Mouse (Mus musculus) embryonic facial prominence, embryonic 13.5 days (tissue): ENCODE results near the gene Cdc42ep1. TPM values are rescaled to one million over a fixed set of nuclear protein-coding genes. Genes with fewer than 3 reads are reported as not detected.
A peak's percentile ranks its signal among the peaks of the same experiment; 100 is the strongest.
"Not testable (repeated sequence)": the region's sequence is repeated elsewhere in the genome, so short reads cannot be mapped to it uniquely, and the experiment has no call there.

Source experiments
- ATAC-seq: fragments of 200-750 bp; cut with Nextera tagmentation; 2 replicates; pipeline ENCODE4 v1.8.0; 2017; ENCODE audit warnings: low read depth; ENCODE audit not compliant: insufficient number of reproducible peaks, insufficient read depth, low FRiP score, low TSS enrichment
- H3K27ac ChIP-seq: fragments of 300-500 bp; sonication (generic); 2 replicates; pipeline ENCODE4 v1.5.1; 2015; ENCODE audit warnings: moderate library complexity, mild to moderate bottlenecking, inconsistent platforms
- H3K27me3 ChIP-seq: fragments of 300-500 bp; sonication (generic); 2 replicates; pipeline ENCODE4 v1.6.1; 2015; ENCODE audit warnings: mild to moderate bottlenecking, inconsistent platforms
- H3K36me3 ChIP-seq: fragments of 300-500 bp; sonication (generic); 2 replicates; pipeline ENCODE4 v1.6.1; 2015; ENCODE audit warnings: mild to moderate bottlenecking, inconsistent platforms
- H3K4me1 ChIP-seq: fragments of 300-500 bp; sonication (generic); 2 replicates; pipeline ENCODE4 v1.6.1; 2015; ENCODE audit warnings: inconsistent platforms
- H3K4me2 ChIP-seq: fragments of 300-500 bp; sonication (generic); 2 replicates; pipeline ENCODE4 v1.6.1; 2015; ENCODE audit warnings: moderate library complexity, mild to moderate bottlenecking, inconsistent platforms
- H3K4me3 ChIP-seq: fragments of 300-500 bp; sonication (generic); 2 replicates; pipeline ENCODE4 v1.5.1; 2015; ENCODE audit warnings: mild to moderate bottlenecking, inconsistent platforms
- H3K9ac ChIP-seq: fragments of 300-500 bp; sonication (generic); 2 replicates; pipeline ENCODE4 v1.6.1; 2015; ENCODE audit warnings: mild to moderate bottlenecking, inconsistent platforms
- H3K9me3 ChIP-seq: fragments of 300-500 bp; sonication (generic); 2 replicates; pipeline ENCODE4 v1.6.1; 2016; ENCODE audit warnings: inconsistent platforms
- WGBS: fragments of 180-500 bp; shearing (Covaris S2); methylation state at CpG from one replicate; pipeline ENCODE4 v1.1.7; 2015; ENCODE audit warnings: mixed read lengths; 5-methylcytosine and 5-hydroxymethylcytosine counted together
- polyA plus RNA-seq: library from polyadenylated mRNA; unstranded; fragments of >200 nt; fragmentation: Nextera tagmentation; extraction: Ambion mirVana; gene quantifications from 2 replicates; pipeline ENCODE4 v1.2.1, GENCODE M21; 2015

Cdc42ep1 gene
- polyA plus RNA-seq, 1 experiment from 2014 or later: 28.6 TPM

DNA sequence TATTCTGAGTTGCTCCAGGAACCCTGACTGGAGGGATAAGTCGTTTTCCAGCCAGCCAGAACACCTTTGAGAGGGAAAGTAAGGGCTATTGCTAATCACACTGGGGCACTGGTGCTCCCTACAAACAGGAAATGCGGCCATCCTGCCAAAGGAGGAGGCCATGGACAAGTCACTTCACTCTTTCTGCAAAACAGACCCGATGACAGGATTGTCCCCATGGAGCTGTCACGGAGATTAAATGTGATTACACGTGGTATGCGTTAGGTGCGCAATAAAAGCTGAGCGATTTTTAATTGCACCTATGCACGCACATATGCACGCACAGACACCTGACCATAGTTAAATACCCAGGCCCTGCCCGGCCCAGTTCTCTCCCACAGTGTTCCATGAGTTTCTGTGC is 1.7 kb upstream of the Cdc42ep1 start:
- 16% methylated on average over 11 of the region's 11 CpGs for WGBS
- Histone ChIP-seq H3K27ac (peak overlapping the region; percentile 81), H3K4me2 (no peak overlapping the region), H3K36me3 (no peaks in the 10 kb centered on the region), H3K9me3 (no peaks in the 10 kb centered on the region), H3K9ac (peak overlapping the region; percentile 57; the same call in 1 of the 2 replicates), H3K4me1 (peaks cover 74% of the 10 kb centered on the region), H3K27me3 (no peaks in the 10 kb centered on the region; the same call in 1 of the 2 replicates), H3K4me3 (no peak overlapping the region)
- no peak for ATAC-seq

DNA sequence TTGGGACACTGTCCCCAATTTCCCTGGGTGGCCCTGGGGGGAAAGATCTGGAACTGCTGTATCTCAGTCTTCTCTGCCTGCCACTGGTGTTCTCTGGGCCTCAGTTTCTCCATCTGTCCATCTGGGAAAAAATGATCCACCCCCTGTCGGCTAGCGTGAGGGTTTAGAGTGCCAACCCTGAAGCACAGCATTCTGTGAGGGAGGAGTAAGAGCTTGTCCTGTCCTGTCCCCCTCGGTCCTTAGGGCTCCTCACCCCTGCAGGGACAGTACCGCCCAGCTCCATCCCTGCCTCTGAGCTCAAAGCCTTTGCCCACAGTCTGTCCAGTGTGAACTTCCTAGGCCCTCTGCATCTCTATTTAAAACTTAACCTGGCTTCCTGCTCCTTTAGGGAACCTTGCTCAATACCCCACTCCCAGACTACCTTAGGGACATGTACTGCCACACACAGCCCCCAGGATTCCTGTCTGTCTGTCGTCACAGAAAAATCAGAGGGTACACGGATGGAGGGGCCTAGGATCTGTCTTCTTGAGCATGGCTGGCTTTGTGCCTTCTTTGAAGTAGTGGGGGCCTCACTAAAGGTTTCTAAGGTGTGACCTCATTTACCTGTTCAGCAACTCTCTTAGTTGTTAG is 1.1 kb upstream of the Cdc42ep1 start:
- Histone ChIP-seq H3K9ac (0 out of 2 replicates have a peak overlapping the region, but pooled peaks have one; percentile 1), H3K4me2 (0 out of 2 replicates have a peak overlapping the region, but pooled peaks have one; percentile 84), H3K4me3 (no peak overlapping the region), H3K4me1 (peaks cover 74% of the 10 kb centered on the region), H3K27me3 (no peaks in the 10 kb centered on the region; the same call in 1 of the 2 replicates), H3K36me3 (no peaks in the 10 kb centered on the region), H3K9me3 (no peaks in the 10 kb centered on the region), H3K27ac (peak overlapping the region; percentile 81)
- ATAC-seq: no peak
- WGBS: 28% methylated on average over 6 of the region's 6 CpGs

DNA sequence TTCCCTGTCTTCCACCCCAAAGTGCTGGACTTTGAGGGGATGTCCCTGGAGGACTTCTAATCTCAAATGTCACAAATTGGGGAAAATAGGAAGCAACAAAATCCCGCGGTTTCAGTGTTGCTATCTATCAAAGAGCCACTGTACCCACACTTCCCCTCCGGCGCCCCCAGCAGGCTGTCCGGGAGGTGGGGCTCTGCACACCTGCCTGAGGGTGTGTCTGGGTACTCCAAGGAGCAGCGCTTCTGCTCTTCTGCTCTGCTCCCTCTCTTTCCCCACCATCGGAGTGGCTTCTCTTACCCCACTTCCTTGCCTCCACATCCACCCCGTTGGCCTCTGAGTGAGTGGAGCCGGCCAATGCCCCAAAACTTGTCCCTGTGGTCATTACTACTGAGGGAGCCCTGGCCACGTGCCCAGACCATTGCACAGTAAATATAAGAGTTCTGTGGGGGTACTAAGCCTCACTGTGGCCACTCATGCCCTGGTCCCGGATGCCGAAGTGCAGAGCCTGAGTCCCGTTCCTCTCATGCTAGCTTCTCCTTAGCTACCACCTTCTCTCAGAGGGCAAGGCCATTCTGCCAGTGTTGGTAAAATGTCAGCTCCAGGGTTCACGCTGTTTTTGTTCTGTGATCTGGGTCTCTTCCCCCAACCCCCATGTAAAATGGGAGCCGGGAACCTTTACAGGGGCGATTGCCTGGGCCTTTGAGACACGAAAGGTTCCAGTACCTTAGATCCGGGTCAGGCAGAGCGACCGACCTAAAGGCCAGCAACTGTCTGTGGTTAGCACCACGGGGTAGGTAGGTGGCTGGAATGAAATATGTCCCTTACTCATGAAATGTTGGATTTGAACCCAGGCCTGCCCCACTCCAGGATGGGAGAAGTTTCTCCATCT is 1.4 kb downstream of the Cdc42ep1 start:
- Histone ChIP-seq H3K27ac (peak overlapping the region; percentile 86; the same call in 1 of the 2 replicates), H3K4me3 (peak overlapping the region; percentile 61), H3K4me1 (peaks cover 70% of the 10 kb centered on the region), H3K27me3 (no peaks in the 10 kb centered on the region; the same call in 1 of the 2 replicates), H3K36me3 (peaks cover 9% of the 10 kb centered on the region), H3K4me2 (peak overlapping the region; percentile 84), H3K9ac (peak overlapping the region; percentile 88), H3K9me3 (no peaks in the 10 kb centered on the region)
- no peak for ATAC-seq
- WGBS: 32% methylated on average over 21 of the region's 21 CpGs

DNA sequence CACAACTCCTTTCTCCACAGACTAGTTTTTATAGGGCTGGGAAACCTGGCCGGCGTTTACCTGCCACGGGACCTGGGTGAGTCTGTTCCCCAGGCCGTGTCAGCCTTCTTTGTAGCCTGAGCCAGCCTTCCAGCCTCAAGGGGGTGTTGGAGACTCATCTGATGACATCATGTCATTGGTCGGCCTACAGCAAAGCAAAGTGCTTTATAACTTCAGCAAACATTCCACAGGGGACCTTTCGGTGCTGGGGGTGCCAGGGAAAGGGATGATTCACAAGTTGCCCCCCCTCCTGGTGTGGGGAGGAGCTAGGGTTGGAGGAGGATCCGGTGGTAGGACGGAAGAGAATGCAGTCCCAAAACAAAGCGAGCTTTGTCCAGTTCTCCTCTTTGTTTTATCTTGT is 2.4 kb downstream of the Cdc42ep1 start:
- peaks cover 18% of the 10 kb centered on the region for H3K36me3 ChIP-seq
- H3K4me1 ChIP-seq: peaks cover 60% of the 10 kb centered on the region
- no peak for ATAC-seq
- WGBS: 18% methylated on average over 9 of the region's 9 CpGs
- H3K9ac ChIP-seq: peak overlapping the region; percentile 88; the same call in 1 of the 2 replicates
- H3K4me3 ChIP-seq: peak overlapping the region; percentile 61; the same call in 1 of the 2 replicates
- peak overlapping the region; percentile 84 for H3K4me2 ChIP-seq
- H3K27ac ChIP-seq: peak overlapping the region; percentile 86
- H3K9me3 ChIP-seq: no peaks in the 10 kb centered on the region
- no peaks in the 10 kb centered on the region; the same call in 1 of the 2 replicates for H3K27me3 ChIP-seq

DNA sequence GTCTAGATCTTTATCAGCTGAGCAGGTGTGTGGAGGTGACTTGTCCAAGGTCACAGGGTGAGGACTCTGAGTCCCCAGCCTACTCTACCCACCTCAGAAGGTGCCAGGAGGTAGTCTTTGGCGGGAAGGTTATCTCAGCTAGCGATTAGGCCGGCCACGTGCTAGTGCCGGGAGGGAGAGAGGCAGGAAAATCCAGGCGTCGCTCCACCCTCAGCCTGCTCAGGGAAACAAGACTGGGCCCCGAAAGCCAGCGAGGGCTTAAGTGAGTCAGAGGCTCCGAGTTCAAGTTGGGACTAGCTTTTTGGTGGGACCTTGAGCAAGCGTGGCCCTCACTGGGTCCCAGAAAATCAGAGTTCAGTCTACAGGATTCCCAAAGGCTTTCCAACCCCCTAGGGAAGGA is 2.9 kb downstream of the Cdc42ep1 start:
- Histone ChIP-seq H3K9ac (peak overlapping the region; percentile 40), H3K9me3 (no peaks in the 10 kb centered on the region), H3K36me3 (peaks cover 19% of the 10 kb centered on the region), H3K27me3 (no peaks in the 10 kb centered on the region; the same call in 1 of the 2 replicates), H3K4me3 (no peak overlapping the region), H3K4me2 (peak overlapping the region; percentile 84), H3K4me1 (peaks cover 55% of the 10 kb centered on the region), H3K27ac (no peak overlapping the region)
- WGBS: 60% methylated on average over 11 of the region's 11 CpGs
- ATAC-seq: no peak

DNA sequence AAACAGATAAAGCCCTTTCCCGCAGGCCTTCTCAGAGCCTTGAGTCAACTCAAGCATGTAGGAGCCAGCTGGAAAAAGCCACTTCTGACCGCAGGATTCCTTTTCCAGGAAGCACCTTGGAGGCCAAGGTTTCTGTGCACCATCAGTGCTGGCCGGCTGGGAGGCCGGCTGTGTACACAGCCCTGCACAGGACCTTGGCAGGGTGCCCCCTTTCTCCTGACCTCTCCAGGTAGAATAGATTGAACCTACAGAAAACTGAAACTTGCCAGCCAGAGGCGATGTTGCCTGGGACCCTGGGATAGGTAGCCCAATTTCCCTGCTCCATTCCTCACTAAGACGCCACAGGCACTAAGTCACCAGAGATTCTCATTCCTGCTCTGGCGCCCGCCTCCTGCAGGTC is 3.4 kb downstream of the Cdc42ep1 start:
- Histone ChIP-seq H3K4me3 (no peak overlapping the region), H3K9me3 (no peaks in the 10 kb centered on the region), H3K27ac (no peak overlapping the region), H3K9ac (peak overlapping the region; percentile 40; the same call in 1 of the 2 replicates), H3K4me1 (peaks cover 50% of the 10 kb centered on the region), H3K27me3 (no peaks in the 10 kb centered on the region; the same call in 1 of the 2 replicates), H3K36me3 (peaks cover 19% of the 10 kb centered on the region), H3K4me2 (peak overlapping the region; percentile 84; the same call in 1 of the 2 replicates)
- ATAC-seq: no peak
- 79% methylated on average over 8 of the region's 8 CpGs for WGBS

DNA sequence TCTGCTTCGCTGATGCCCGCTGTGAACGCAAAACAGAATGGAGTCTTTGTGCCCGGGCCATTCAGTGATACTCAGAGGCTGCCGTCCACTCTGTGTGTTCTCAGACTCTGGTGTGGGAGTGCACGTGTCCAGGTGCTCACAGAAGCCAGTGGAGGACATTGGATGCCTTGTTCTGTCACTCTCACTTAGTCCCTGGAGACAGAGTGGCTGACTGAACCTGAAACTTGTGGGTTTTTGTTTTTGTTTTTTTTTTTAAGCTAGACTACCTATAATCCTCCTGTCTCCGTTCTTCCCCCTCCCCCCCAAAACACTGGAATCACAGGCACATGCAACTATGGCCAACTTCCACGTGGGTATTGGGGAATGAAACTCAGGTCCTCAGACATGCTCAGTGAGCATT is 3.9 kb downstream of the Cdc42ep1 start:
- H3K27me3 ChIP-seq: no peaks in the 10 kb centered on the region; the same call in 1 of the 2 replicates
- H3K9me3 ChIP-seq: no peaks in the 10 kb centered on the region
- H3K9ac ChIP-seq: no peak overlapping the region
- WGBS: 63% methylated on average over 8 of the region's 8 CpGs
- ATAC-seq: no peak
- peaks cover 19% of the 10 kb centered on the region for H3K36me3 ChIP-seq
- no peak overlapping the region for H3K27ac ChIP-seq
- peaks cover 45% of the 10 kb centered on the region for H3K4me1 ChIP-seq
- no peak overlapping the region for H3K4me2 ChIP-seq
- no peak overlapping the region for H3K4me3 ChIP-seq

DNA sequence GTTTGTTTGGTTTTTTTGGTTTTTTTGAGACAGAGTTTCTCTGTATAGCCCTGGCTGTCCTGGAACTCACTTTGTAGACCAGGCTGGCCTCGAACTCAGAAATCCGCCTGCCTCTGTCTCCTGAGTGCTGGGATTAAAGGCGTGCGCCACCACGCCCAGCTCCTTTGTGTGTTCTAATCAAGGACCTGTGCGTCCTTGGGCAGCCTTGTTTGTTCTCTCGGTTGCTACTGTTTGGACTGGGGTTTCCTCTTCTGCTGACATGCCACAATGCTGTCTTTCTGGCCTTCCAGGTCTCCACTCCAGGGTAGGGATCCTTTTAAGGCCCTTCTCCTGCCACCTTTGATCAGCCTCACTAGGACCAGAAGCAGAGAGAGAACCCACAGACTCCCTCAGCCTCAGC is 4.4 kb downstream of the Cdc42ep1 start:
- not testable (repeated sequence) for H3K9ac ChIP-seq, H3K27ac ChIP-seq, H3K27me3 ChIP-seq, H3K9me3 ChIP-seq, ATAC-seq, H3K4me3 ChIP-seq, H3K4me2 ChIP-seq
- Histone ChIP-seq H3K4me1 (peaks cover 44% of the 10 kb centered on the region), H3K36me3 (peaks cover 19% of the 10 kb centered on the region)
- 88% methylated on average over 7 of the region's 7 CpGs for WGBS

DNA sequence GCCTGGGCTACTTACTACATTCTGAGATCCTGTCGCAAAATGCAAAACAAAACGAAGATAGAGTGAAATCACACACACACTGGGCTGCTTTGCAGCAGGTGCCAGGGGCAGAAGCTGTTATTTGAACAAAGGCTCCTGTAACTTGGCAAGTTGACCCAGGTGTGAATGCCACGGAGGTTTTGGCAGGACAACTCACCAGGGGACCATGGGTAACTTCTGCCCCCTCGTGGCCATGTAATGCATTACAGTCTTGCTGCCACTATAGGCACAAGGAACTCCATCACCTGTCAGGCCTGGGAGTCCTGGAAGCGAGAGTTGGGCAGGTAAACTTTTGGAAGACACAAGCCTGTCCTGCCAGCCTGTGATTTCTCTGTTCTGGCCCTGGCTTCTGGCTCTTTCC is 6.0 kb downstream of the Cdc42ep1 start:
- no peak overlapping the region for H3K9ac ChIP-seq
- WGBS: 33% methylated on average over 5 of the region's 5 CpGs
- no peak overlapping the region for H3K27ac ChIP-seq
- no peaks in the 10 kb centered on the region for H3K9me3 ChIP-seq
- ATAC-seq: no peak
- H3K4me3 ChIP-seq: no peak overlapping the region
- no peaks in the 10 kb centered on the region; the same call in 1 of the 2 replicates for H3K27me3 ChIP-seq
- no peak overlapping the region for H3K4me2 ChIP-seq
- H3K36me3 ChIP-seq: peaks cover 19% of the 10 kb centered on the region
- peaks cover 33% of the 10 kb centered on the region for H3K4me1 ChIP-seq

DNA sequence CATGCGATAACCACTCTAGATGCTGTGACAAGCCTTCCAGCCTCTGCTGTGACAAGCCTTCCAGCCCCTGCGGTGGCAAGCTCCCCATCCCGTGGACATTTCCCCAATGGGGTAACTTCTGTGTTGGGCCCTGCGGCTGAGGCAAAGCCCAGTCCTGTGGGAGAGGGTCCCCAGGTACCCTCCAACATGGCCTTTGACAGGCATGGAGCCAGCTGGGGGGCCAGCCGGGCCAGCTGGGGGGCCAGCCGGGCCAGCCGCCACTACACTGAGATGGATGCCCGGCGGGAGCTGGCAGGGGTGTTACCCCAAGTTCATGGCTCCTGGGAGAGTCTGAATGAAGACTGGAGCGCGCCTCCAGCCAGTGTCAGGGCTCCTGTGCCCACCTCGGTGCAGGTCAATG is 7.1 kb downstream of the Cdc42ep1 start:
- 77% methylated on average over 12 of the region's 12 CpGs for WGBS
- H3K27ac ChIP-seq: no peak overlapping the region
- H3K9me3 ChIP-seq: no peaks in the 10 kb centered on the region
- H3K4me1 ChIP-seq: peaks cover 23% of the 10 kb centered on the region
- H3K9ac ChIP-seq: no peak overlapping the region
- no peak overlapping the region for H3K4me3 ChIP-seq
- H3K27me3 ChIP-seq: no peaks in the 10 kb centered on the region; the same call in 1 of the 2 replicates
- ATAC-seq: no peak
- peaks cover 19% of the 10 kb centered on the region for H3K36me3 ChIP-seq
- no peak overlapping the region for H3K4me2 ChIP-seq

DNA sequence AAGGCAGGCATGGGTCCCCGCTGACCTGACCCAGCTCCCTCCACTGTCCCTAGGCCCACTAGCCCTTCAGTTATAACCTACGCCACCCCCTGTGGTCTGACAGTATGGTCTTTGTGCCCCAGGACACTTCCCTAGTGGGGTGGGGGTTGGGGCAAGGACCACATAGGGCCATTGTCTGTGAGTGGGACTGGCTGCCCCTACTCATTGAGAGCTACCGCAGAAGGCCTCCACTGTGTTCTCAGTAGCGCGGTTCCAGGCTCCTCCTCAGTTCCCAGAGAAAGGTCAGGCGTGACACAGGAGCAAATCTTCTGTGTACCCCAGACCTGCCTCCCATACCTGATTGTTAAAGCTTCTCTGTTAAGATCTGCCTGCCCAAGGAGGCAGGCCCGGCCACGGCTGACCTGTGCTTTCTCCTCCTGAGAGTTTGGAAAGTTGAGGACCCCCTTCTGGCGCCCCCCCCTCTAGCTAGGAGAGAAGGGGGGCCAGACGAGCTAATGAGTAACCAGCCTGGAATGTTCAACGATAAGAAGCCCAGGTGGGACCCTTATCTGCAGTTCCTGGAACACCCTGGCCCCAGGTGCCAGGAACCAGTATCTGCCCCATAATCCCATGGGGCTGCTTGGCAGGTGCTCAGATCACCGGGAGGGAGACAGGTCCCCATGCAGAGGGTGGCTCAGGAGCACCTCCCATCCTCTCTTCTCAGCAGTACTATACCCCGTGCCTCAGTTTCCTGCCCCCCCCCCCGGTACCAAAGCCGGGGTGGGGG is 7.8 kb downstream of the Cdc42ep1 start:
- Histone ChIP-seq H3K9me3 (no peaks in the 10 kb centered on the region), H3K4me2 (no peak overlapping the region), H3K4me1 (peaks cover 16% of the 10 kb centered on the region), H3K27ac (no peak overlapping the region), H3K4me3 (no peak overlapping the region), H3K27me3 (no peaks in the 10 kb centered on the region), H3K36me3 (peaks cover 19% of the 10 kb centered on the region), H3K9ac (no peak overlapping the region)
- 57% methylated on average over 15 of the region's 15 CpGs for WGBS
- no peak for ATAC-seq
